Mouse (Mus musculus) lung, postnatal 10 days (tissue): ENCODE data around the gene Nav1.
A peak's percentile ranks its signal among the peaks of the same experiment; 100 is the strongest.
"Not testable (repeated sequence)": the region's sequence is repeated elsewhere in the genome, so short reads cannot be mapped to it uniquely, and the experiment has no call there.

Experiments used
- DNase-seq: peaks from one replicate; pipeline ENCODE4 v3.0.0; 2021

The Nav1 gene

DNA sequence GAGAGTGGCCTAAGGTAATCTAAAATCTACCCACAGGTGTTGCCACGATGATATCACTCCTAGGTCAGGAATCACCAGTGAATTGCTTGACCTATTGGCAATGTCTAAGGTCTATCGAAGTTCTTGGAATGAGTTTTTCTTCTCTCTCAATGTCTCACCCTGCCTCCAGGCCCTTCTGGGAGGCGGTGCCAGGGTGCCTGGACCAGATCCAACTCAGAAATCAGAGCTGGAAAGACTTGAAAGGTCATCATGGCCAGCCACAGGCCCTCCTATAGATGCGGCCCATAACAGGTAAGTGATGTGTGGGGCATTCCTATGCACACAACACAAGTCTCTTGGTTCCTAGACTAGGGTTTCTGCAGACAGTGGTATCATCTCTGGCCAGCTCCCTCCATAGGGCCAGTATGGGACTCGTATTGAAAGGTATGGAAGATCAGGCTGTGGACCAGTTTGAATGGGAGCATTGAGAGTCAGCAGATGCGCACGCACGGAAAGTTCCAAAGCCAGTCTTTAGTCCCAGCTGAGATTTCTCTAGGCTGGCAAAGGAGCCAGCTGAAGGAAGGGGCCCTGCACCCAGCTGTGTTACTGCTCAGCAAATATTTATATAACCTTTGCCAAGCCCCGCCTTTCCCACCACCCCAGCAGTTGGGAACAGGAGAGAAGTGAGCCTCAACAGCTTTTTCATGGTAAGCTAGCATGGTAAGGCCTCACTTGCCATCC, 92.0 kb downstream of the Nav1 start:
- peak; percentile 89 for DNase-seq

DNA sequence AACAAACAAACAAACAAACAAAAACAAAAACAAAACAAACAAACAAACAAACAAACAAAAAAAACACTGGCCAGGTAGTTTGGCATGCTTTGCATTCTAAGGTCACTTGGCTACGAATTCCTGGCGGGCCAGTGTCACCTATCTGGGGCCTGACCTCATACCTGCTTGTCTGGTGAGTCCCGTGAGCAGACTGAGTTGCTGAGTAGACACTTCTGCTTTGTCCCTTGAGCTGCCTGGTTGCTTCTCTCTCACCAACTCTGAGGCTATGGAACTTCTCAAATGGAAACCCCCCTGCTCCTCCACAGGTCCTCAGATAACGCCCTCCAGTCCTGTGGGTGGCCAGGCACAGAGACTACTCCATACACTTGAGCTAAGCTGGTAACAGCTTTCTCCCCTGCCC, 93.0 kb downstream of the Nav1 start:
- no peak for DNase-seq

DNA sequence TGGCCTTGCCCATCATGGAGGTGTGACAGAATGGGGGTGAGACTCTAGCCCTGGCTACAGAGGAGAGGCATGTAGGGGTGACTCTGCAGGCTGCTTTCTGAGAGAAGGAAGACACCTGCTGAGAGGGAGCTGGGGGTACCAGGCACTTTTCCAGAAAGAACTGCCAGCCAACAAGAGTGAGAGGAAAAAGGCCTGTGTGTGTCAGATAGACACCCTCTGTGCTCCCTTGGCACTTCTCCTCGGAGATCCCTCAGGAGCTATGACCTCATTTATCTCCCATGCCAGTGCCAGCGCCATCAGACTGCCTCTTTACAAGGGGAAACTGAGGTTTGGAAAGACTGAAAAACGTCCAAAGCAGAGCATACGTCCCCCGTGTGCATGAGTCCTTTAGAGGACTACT, 93.6 kb downstream of the Nav1 start:
- DNase-seq: no peak

DNA sequence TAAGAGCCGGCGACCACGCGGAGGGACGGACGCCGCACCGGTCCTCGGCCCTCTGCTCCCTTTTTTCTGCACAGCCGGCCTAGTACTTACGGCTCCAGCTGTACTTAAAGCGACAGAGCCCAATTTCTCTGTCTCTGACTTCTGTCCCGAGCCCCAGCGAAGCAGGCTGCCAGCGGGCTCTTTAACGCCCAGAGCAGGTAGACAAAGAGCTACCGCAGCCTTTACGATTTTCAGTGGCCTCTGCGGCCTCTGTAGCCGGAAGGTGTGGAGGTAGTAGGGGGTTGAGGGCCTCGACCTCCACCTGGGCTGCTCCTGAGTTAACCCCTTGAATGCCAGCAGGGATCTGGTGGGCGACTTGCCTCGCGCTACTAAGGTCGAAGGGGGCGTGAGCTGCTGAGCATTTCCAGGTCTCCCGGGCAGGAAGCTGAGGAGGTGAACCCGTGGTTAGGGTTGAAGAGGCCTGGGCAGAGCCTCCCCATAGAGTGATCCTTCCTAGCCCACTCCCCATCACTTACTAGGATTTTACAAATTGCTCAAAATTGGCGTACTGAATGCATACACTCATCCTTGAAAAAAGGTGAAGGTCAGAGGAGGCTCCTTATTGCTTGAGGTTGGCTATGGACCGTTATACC, 96.6 kb downstream of the Nav1 start:
- peak; percentile 62 for DNase-seq

DNA sequence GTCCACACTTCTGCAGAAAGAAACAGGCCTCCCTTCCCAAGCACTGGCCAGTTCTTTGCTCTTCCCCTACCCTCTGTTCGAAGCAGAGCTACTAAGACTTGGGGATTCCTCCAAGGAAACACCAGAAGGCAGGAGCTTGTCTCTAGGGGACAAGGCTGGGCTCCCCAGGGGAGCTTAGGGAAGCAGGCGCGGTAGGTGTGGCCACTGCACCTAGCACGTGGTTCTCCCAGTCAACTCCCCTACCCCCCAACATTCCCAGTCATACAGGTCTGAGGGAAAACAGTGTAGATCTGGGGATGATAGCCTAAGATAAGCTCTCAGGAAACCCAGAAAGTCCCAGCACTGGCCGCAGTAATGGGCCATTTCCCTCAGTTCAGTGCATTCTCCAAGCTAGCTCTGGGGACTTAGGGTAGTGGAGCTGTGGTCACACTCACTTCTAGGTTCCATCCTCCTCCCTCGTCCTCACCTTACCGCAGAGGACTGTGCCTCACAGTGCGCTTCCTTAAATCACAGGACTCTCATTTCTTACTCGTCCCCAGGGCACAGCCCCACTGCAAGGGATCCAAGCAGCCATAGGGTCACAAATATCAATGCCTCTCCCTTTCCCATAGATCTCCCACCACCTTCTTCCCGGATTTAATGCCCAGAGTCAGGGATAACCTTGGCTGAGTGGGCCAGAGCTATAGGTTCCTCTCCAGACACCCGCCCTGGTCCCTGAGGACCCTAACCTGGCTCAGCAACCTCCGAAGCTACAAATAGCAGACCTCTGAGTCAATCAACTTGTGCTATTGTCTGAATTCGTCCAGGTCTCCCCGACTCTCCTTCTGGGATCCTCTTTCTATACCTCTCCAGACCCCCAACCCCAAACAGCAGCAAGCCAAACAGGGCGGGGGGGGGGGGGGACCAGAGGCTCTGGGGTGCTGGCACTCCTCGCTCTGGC, 97.7 kb downstream of the Nav1 start:
- DNase-seq: no peak

DNA sequence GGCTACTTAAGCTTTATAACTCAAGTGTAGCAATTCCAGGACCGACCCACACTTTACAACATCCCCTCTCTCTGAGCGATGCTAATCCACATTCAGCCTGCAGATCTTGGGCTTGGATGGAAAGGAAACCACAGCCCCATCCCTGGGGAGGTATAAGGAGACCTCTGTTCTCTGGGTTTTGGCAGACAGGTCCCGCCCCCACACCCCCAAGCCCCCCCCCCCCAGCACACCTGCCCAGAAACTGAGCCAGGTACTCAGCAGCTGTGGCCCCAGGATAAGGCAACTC, 98.8 kb downstream of the Nav1 start:
- no peak for DNase-seq

DNA sequence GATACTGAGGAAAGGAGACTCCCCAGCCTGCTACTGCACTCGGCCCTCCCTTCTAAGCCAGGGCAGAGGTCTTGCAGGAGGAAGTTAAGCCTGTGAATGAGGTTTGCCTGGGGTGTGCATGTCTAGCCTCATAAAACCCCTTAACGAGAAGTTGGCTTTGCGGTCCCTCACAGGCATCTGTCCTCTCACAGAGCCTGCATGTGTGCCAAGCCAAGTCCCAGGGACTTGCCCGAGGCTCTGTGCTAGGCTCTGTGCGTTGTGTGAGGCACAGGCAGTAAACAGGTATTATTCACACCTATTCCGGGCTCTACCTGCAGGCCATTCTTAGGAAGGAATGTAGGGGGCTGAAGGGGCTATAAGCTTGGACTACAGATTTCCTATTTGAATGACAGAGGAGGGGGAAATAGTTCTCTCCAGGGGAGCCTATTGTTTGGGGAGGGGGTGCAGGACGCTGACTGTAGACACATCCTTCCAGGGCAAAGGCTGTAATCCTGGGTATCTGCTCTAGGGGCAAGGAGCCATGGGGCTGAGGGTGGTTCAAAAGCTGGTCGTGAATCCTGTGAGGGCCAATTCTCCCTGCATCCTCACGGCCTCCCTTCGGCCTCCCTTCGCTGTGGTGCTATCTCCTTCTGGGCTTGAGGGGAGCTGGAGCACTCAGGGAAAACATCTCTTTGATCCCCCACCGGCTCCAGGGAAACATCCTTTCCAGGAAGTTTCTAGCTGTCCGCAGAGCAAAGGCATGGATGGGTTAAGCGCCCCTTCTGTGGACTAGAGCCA, 99.3 kb downstream of the Nav1 start:
- no peak for DNase-seq

DNA sequence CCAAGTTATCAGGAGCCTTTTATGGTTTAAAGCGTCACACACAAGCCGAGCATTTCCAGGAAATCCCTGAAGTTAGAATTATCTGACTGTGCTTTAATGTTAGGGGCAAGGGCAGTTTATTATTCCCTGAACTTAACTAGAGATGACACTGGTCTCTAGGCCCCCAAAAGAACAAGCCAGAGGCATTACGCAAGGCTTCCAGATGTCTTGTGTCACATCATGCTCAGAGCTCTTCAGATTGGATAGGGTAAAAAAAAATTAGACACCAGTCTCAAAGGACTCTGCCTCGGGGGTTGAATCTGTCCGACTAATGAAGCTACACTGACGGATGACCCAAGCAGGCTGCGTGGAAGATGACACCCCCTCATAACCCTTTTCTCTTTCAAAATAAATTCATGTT, 101.6 kb downstream of the Nav1 start:
- DNase-seq: peak; percentile 49

DNA sequence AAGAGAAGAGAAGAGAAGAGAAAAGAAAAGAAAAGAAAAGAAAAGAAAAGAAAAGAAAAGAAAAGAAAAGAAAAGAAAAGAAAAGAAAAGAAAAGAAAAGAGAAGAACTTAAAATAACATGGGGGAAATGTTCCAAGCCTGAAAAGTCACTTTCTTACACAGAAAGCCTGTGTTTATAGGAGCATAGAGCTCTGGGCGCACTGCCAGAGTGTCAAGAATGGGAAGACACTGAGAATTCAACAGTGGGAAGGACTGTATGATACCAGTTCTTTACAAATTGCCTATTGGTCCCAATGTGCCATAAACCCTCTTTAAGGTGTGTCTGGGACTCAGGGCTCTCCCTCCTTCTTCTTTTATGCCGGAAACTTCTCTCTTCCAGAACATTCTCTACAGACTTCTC, 103.7 kb downstream of the Nav1 start:
- DNase-seq: peak; percentile 78

DNA sequence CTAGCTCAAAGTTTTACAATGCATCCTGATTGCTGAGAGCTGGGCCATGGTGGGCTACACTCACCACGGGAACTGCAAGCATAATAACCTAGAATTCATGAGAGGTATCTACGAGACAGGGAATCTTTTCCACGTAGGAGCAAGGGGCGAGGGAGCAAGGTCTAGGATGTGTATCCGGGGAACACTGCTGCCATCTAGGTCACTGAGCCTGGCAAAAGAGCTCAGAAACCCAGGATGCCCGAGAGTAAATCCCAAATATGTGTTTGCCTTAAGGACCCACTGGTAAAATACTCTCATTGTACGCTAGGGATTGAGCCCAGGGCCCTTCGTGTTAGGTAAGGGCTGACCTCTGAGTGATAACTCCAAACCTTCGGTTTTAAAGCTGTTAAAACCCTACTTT, 104.3 kb downstream of the Nav1 start:
- DNase-seq: no peak

DNA sequence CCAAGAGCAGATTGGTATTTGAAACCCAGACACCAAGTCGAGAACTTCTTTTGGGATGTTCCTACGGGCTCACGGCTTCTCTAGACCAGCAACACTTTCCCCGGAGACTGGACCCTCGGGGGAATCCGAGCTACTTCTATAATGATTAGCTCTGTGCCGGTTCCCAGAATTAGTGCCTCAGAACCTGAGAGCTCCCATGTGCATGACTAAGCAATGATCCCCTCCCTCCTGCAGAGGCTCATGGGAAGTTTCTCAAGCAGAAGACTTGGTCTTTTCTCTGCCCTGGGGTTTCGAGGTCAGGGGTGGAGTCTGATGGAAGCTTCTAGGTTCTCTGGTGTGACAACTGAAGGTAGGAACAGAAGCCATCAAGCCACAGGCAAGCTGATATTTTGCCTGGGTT, 105.0 kb downstream of the Nav1 start:
- no peak for DNase-seq

DNA sequence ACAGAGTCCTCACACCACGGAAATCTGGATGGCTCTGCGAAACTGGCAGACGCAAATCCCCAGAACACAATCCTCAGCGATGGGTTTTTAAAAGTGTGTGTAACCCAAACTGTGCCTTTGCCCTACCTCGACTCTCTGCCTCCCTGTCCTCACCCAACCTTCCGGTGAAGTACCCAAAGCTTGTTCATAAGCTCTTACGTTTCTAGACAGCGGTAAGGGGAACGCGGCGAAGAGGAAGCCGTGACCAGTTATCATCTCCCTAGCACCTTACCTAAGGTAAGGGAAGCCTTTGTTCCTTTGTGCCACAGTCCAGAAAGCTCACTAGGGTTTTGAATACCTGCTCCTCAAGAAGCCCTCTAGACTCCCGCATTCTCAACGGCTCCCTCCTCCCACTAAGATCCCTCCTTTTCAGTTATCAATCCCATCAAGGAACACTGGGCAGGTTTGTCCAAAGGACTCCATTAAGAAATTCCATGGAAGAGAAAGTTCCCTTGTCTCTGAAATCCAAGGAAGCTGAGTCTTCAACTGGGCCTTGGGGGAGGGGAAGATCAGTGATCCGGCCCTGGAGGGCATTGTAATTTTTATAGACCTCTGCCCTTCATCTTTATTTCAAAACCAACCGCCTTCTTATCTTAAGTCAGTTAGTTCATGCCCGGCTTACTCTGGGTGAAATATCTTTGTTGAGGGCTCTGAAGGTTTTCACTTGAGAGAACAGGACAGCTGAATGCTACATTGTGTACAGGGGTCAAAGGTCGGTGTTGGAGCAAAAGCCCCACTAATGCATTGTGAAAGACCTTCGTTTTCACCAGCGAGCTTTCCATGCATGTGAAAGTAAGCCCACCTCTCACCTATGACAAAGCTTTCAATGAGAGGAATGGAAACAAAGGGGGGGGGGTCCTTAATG, 108.4 kb downstream of the Nav1 start:
- DNase-seq: no peak

DNA sequence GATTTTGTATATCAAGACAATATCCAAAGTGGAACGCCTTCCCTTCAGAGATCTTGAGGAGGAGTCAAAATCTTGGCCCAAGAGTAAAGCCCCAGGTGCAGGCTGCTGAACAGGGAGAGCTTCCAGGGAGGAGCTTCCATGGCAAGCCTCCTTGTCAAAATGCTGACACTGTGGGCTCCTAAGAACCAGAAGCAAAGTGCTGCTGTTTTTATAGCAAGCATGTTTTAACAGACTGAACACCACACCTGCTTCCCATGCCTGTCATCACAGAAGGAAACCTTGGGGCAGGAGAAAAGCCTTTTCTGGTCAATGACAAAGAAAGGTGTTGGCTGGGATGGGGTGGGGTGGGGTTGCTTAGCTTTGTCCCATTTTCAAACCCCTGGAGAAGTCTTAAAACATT, 112.0 kb downstream of the Nav1 start:
- DNase-seq: no peak

DNA sequence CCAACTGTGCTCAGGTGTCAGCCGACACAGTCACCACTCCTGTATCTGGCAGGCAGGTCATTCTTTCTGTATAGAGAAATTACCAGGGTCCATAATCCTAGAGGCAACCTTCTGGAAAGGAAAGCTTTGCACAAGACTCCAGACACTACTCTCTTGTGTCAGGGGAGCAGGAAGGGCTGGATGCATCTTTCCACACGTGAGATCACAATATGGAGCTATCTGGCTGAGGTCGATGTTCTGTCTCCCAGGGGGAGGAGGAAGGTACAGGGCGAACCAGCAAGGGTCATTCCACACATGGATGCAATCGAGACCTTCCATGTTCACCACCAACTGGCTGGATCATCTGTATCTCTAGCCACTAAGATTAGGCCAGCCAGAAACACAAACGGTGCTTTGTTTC, 113.2 kb downstream of the Nav1 start:
- no peak for DNase-seq

DNA sequence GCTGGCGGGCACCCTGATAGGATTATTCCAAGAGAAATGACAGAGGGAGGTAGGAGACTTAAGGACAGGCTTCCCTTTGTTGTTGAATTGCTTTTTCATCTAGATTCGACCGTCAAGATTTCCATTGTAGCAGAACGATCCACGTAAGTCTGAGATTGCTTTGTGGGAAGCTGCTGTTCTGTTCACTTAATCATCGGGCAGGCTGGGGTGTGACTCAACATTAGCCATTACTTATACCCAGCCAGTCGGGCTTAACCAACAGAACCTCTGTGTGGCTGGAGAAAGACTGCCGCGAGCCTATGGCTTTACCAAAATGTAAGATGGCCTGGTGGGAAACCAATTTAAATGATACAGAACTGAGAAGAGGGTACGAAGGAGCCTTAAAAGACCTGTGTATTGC, 114.7 kb downstream of the Nav1 start:
- no peak for DNase-seq

DNA sequence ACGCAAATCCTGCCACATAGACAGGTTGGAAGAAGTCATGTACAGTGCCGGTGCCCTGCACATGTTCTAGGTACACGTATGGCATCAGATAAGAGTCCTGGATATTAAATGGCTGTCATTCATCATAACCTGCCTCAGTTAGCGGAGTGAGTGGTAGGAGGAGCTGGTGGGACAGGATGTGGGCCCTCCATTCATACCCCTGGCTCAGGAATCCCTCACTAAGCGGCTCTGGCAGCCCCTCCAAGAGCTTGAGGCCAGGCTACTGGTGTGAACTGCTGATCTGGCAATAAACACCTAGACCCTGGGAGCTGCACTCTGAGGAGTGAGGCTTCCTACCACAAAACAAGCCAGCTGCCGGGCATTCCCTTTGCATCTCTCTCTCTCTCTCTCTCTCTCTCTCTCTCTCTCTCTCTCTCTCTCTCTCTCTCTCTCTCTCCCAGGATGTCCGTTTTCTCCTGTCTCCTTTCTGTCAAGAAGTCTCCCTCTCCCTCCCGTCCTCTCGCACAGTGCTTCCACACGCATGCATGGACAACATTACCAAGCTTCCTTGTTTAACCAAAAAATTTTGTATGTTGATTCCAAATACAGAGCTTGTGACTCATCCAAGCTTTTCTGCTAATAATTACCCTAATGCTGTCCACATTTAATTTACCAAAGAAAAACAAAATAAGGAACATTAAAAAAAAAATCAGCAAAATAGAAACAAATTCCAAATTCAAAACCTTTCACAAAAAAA, 116.0 kb downstream of the Nav1 start:
- DNase-seq: no peak

DNA sequence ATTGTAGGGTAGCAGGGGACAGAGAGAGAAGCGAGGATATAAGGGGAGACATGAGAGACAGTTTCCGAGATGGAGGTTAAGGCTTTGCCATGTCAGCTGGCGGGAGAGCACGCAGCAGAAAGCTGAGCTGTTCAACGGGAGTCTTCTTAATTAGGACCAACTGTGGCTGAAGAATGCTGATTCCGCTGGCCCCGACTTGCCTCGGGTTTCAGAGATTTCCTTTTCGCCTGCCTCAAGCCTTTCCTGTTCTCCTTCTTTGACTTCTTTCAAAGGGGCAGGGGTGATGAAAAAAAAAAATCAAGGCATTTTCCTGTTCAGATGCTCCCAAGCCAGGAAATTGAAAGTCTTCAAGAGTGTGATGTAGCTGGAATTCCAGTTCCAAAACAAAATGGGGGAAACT, 118.2 kb downstream of the Nav1 start:
- no peak for DNase-seq

DNA sequence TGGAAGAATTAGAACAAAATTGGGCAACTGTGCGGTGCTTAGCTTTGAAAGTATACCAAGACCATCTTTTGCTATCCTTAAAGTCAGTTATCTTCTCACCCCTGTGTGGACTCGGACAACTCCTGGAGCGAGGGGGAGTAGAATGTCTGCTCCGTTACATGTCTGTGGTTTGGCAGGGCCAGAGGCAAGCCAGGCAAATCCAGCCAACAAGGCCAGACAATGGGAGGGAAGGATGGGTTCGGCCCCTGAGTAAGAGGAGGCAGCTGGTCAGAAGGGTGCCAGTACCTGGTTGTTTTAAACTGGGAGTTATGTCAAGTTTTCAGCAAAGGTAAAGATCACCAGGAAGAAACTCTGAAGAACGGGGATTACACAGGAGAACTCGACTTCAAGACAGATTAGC, 121.9 kb downstream of the Nav1 start:
- DNase-seq: no peak

DNA sequence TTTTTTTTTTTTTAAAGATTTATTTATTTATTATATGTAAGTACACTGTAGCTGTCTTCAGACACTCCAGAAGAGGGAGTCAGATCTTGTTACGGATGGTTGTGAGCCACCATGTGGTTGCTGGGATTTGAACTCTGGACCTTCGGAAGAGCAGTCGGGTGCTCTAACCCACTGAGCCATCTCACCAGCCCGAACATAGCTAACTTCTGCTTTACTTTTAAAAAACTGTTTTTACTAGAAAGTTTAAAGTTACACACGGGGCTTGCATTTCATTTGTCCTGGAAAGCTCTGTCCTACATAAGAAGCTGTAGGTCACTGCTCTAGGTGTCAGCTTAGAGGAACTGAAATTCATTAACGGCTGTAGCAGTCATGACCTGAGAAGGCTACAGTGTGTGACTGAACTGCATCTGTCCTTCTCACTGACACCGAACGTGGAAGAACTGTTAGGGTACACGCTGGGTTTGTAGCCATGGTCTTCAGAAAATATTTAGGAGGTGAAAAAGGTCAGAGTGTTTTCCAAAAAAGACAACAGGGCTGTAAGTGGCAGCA, 122.5 kb downstream of the Nav1 start:
- not testable (repeated sequence) for DNase-seq

DNA sequence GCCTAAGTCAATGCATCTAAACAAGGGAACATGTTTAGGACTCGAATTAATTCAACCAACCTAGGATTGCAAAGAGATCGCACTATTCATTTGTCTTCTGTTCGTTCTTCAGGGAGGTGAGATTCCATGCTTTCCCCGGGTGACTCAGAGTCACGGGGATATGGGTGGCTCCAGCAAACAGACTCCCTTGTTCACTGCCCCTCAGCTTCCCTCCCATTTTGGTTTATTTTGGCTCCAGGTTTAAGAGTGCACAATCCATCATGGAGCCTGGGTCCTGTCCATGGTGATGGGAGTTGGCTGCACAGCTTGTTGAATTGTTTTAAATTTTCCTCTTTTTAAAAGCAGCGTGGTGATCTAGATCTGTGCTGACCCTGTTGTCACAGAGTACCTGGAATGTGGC, 123.1 kb downstream of the Nav1 start:
- DNase-seq: no peak

DNA sequence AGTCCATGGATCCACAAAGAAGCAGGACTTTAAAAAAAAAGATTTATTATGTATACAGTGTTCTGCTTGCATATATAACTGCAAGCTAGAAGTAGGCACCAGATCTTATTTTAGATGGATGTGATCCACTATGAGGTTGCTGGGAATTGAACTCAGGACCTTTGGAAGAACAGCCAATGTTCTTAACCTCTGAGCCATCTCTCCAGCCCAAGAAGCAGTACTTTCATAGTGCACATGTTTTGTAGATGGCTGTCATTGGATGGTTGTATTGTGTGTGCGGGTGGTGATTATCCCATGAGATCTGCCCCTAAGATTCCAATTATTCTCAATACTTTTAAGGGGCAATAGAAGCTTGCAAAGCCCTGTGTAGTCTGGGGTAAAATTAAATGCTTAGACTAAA, 124.4 kb downstream of the Nav1 start:
- no peak for DNase-seq
